Mouse (Mus musculus): ENCODE results near the gene Ociad1. TPM values are rescaled to one million over a fixed set of nuclear protein-coding genes. Genes with fewer than 3 reads are reported as not detected.

Gene Ociad1
- polyA plus RNA-seq, 1 experiment from 2014 or later, result 317 TPM

DNA sequence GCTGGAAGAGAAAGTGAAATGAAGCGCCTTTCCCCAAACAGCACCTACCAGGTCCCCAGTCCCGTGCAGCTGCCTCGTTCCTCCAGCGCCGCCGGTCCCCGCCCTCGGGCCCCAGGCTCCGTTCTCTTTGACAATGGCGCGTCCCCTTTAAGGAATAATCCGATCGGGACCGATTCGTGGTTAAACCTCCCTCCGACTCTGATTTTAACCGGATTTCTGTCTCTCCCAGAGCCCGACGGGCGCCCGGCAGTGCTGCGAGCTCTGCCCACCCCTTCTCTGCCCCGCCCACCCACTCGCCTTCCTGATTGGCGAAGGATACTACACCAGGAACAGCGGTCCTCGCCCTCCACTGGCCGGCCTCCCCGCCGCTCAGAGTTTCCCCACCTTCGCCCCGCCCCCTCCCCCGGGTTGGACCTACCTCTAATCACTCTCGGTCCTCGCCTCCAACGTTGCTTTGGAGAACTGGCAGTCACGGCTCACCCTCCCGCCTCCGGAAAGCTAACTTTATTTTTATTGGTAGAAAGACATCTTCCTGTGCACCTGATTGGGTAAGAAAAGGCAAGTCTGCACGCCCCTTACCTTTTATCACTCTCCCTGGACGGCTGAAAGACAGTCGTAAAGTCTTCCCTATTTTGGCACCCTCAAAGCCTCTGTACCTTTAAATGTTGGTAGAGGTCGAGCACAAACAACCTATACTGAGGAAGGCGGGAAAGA lies 36.1 kb upstream of the Ociad1 start, which contains the start of gene Fryl:
TSS of gene Fryl (minus strand) at position 268 of the 714 bp plus-strand sequence.
- Histone ChIP-seq H3K4me2 (ENCODE audit: low read depth, low read length) (peak within 1 kb of the TSS; percentile 96), H3K36me3 (ENCODE audit: control insufficient read depth, insufficient read depth) (no peaks in the 10 kb centered on the region), H3K27ac (ENCODE audit: low read length) (peak within 1 kb of the TSS; percentile 95), H3K4me3 (ENCODE audit: low read length) (peak within 1 kb of the TSS; percentile 92), H3K9ac (ENCODE audit: low read length) (peak within 1 kb of the TSS; percentile 96), H3K4me1 (ENCODE audit: control insufficient read depth, insufficient read depth, low read length) (peaks cover 29% of the 10 kb centered on the region), H3K9me3 (replicated peaks; ENCODE audit: control insufficient read depth, low read length) (no peaks in the 10 kb centered on the region), H3K27me3 (ENCODE audit: control insufficient read depth, insufficient read depth, low read length) (no peaks in the 10 kb centered on the region)
- ATAC-seq (replicated peaks; ENCODE audit: extremely low read depth, insufficient read depth, low FRiP score), result peak; percentile 97
- under 1% methylated on average over 44 of the region's 44 CpGs for WGBS

DNA sequence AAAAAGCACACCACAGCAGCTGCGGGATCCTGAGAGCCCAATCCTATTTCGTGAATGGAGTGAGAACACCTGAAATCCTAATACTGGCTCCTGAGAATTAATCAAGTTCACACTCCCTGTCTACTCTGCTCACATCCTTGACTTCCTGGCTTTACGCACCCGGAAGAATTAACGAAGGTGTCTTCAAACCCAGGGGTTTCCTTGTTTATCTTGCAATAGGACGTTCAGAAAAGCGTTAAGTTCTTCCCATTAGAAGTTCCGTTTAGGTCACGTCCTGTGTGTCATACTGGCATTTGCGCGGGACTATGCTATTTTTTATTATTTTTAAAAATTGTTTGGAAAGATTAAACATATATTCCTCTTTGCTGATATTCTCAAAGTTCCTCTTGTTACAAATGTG lies 35.5 kb upstream of the Ociad1 start:
- WGBS, result 2% methylated on average over 11 of the region's 11 CpGs
- Histone ChIP-seq H3K27me3 (ENCODE audit: control insufficient read depth, insufficient read depth, low read length) (no peaks in the 10 kb centered on the region), H3K36me3 (ENCODE audit: control insufficient read depth, insufficient read depth) (no peaks in the 10 kb centered on the region), H3K4me1 (ENCODE audit: control insufficient read depth, insufficient read depth, low read length) (peaks cover 26% of the 10 kb centered on the region), H3K4me3 (ENCODE audit: low read length) (peak overlapping the region; percentile 58), H3K9me3 (replicated peaks; ENCODE audit: control insufficient read depth, low read length) (no peaks in the 10 kb centered on the region), H3K9ac (ENCODE audit: low read length) (peak overlapping the region; percentile 74), H3K4me2 (ENCODE audit: low read depth, low read length) (peak overlapping the region; percentile 96), H3K27ac (ENCODE audit: low read length) (peak overlapping the region; percentile 85)
- no peak for ATAC-seq (replicated peaks; ENCODE audit: extremely low read depth, insufficient read depth, low FRiP score)

DNA sequence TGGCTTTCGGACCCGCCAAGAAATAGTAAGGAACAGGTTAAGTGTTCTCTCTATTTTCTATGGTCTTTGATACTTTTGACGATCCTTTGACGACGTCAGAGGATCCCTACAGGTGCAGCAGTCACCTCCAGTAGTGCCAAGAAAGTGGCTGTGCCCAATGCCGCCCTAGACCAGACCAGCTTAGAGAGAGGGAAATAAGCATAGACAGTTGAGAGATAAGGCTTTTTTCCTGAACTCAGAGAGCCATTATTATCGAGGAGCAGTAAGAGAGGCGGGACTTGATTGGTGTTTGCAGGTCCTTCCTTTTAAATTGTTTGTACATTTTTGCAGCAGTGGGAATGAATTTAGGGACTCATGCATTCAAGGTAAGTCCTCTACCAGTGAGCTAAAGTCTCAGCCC lies 34.9 kb upstream of the Ociad1 start:
- Histone ChIP-seq H3K9me3 (replicated peaks; ENCODE audit: control insufficient read depth, low read length) (no peaks in the 10 kb centered on the region), H3K4me2 (ENCODE audit: low read depth, low read length) (peak overlapping the region; percentile 96), H3K4me3 (ENCODE audit: low read length) (peak overlapping the region; percentile 58), H3K27ac (ENCODE audit: low read length) (no peak overlapping the region; the same call in 1 of the 2 replicates), H3K9ac (ENCODE audit: low read length) (peak overlapping the region; percentile 74), H3K36me3 (ENCODE audit: control insufficient read depth, insufficient read depth) (no peaks in the 10 kb centered on the region), H3K27me3 (ENCODE audit: control insufficient read depth, insufficient read depth, low read length) (no peaks in the 10 kb centered on the region), H3K4me1 (ENCODE audit: control insufficient read depth, insufficient read depth, low read length) (peaks cover 23% of the 10 kb centered on the region)
- WGBS, result 44% methylated on average over 8 of the region's 8 CpGs
- ATAC-seq (replicated peaks; ENCODE audit: extremely low read depth, insufficient read depth, low FRiP score), result no peak

DNA sequence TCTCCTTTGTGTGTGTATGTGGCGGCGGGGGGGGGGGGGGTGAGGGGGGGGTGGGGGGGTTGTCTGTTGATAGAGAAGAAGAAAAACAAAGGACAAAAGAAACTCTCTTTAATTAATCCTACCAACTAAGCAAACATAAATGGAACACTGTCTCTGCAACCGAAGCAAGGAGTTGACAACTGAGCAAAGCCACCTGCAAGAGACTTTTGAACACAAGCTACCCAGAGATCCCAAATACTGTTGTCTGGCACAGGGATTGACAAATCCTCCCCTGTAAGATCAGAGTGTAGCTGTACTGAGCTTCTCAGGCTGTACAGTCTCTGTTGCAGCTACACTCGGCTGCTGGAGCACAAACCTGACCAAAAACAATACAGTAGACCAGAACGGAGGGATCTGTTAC lies 28.5 kb upstream of the Ociad1 start:
- Histone ChIP-seq H3K9me3 (replicated peaks; ENCODE audit: control insufficient read depth, low read length) (0 out of 2 replicates have a peak, but pooled peaks cover 3% of the 10 kb centered on the region), H3K27me3 (ENCODE audit: control insufficient read depth, insufficient read depth, low read length) (no peaks in the 10 kb centered on the region), H3K4me1 (ENCODE audit: control insufficient read depth, insufficient read depth, low read length) (no peaks in the 10 kb centered on the region; the same call in 1 of the 2 replicates), H3K9ac (ENCODE audit: low read length) (no peak overlapping the region), H3K4me2 (ENCODE audit: low read depth, low read length) (no peak overlapping the region), H3K4me3 (ENCODE audit: low read length) (no peak overlapping the region), H3K27ac (ENCODE audit: low read length) (no peak overlapping the region), H3K36me3 (ENCODE audit: control insufficient read depth, insufficient read depth) (no peaks in the 10 kb centered on the region)
- no peak for ATAC-seq (replicated peaks; ENCODE audit: extremely low read depth, insufficient read depth, low FRiP score)
- WGBS, result 75% methylated on average over 3 of the region's 5 CpGs

DNA sequence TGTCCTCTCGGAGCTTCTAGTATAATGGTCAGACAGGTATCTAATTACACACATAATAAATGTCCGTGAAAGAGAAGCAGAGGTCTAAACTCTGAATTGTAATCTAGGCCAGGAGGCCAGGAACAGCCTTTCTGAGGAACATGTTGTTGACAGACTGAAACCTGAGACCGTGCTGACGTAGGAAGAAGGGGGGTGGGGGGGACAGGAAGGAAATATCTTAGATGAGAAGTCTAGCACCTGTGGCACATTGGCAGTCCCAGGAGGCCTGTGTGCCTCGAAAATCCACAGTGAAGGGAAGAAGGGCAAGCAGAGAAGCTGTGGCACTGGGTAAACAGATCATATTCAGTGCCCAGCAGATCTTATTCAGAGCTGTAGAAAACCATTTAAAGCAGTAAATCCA lies 27.1 kb upstream of the Ociad1 start:
- Histone ChIP-seq H3K9me3 (replicated peaks; ENCODE audit: control insufficient read depth, low read length) (0 out of 2 replicates have a peak, but pooled peaks cover 3% of the 10 kb centered on the region), H3K4me1 (ENCODE audit: control insufficient read depth, insufficient read depth, low read length) (peaks cover 4% of the 10 kb centered on the region), H3K27me3 (ENCODE audit: control insufficient read depth, insufficient read depth, low read length) (no peaks in the 10 kb centered on the region), H3K4me3 (ENCODE audit: low read length) (no peak overlapping the region), H3K27ac (ENCODE audit: low read length) (peak overlapping the region; percentile 55), H3K36me3 (ENCODE audit: control insufficient read depth, insufficient read depth) (no peaks in the 10 kb centered on the region), H3K9ac (ENCODE audit: low read length) (no peak overlapping the region), H3K4me2 (ENCODE audit: low read depth, low read length) (no peak overlapping the region)
- 0 out of 2 replicates have a peak, but pooled peaks have one; percentile 35 for ATAC-seq (replicated peaks; ENCODE audit: extremely low read depth, insufficient read depth, low FRiP score)
- 25% methylated on average over 5 of the region's 5 CpGs for WGBS

DNA sequence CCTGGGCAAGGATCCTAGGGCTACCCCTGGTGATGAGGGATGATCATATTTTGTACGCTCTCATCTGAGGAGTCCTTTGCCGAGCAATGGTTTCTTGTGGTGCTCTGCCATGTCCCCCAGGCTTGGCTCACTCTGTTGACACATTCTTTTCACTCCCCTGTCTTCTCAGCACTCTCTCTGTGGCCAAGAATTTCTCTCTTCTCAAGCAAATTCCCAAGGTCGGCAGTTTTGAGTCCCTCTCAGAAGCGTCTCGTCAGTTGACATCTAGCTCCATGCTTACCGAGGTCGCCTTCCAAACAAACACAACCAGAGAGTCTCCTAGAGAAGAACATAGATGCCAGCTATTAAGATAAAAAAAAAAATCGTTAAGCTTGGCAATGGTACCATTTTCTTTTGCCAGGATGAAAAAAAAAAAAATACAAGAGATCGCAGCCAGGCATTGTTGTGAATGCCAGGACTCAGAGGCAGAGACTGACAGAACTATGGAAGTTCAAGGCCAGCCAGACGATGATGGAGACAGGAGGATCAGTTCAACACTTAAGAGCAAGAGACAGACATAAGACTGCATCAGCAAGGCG lies 23.9 kb upstream of the Ociad1 start:
- no peak overlapping the region for H3K27ac ChIP-seq (ENCODE audit: low read length)
- 58% methylated on average over 11 of the region's 11 CpGs for WGBS
- ATAC-seq (replicated peaks; ENCODE audit: extremely low read depth, insufficient read depth, low FRiP score), result no peak
- no peaks in the 10 kb centered on the region for H3K27me3 ChIP-seq (ENCODE audit: control insufficient read depth, insufficient read depth, low read length)
- H3K4me3 ChIP-seq (ENCODE audit: low read length), result no peak overlapping the region
- peaks cover 22% of the 10 kb centered on the region for H3K4me1 ChIP-seq (ENCODE audit: control insufficient read depth, insufficient read depth, low read length)
- H3K36me3 ChIP-seq (ENCODE audit: control insufficient read depth, insufficient read depth), result no peaks in the 10 kb centered on the region
- no peak overlapping the region for H3K9ac ChIP-seq (ENCODE audit: low read length)
- H3K9me3 ChIP-seq (replicated peaks; ENCODE audit: control insufficient read depth, low read length), result 0 out of 2 replicates have a peak, but pooled peaks cover 3% of the 10 kb centered on the region
- no peak overlapping the region for H3K4me2 ChIP-seq (ENCODE audit: low read depth, low read length)

DNA sequence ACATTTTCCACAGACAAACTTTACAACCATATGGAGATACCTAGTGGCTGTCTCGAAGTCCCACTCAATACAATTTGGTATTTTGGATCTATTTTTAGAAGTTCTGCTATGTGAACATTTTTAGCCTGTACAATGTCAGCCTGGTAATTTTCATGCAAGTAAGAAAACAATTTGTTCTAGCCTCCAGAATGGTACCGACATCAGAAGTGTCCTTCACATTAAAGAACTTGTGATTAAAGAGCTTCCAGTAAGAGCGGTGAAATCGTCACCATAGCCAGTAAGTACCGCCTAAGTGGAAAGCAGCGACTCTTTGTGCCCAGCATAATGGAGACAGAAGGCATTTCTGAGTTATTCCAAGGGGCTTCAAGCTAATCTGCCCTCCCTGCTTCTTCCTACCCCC lies 22.0 kb upstream of the Ociad1 start:
- no peaks in the 10 kb centered on the region for H3K27me3 ChIP-seq (ENCODE audit: control insufficient read depth, insufficient read depth, low read length)
- H3K4me3 ChIP-seq (ENCODE audit: low read length), result no peak overlapping the region
- H3K36me3 ChIP-seq (ENCODE audit: control insufficient read depth, insufficient read depth), result no peaks in the 10 kb centered on the region
- ATAC-seq (replicated peaks; ENCODE audit: extremely low read depth, insufficient read depth, low FRiP score), result no peak
- peak overlapping the region; percentile 26; the same call in 1 of the 2 replicates for H3K4me2 ChIP-seq (ENCODE audit: low read depth, low read length)
- peaks cover 22% of the 10 kb centered on the region for H3K4me1 ChIP-seq (ENCODE audit: control insufficient read depth, insufficient read depth, low read length)
- H3K27ac ChIP-seq (ENCODE audit: low read length), result peak overlapping the region; percentile 72
- WGBS, result 33% methylated on average over 6 of the region's 6 CpGs
- no peak overlapping the region for H3K9ac ChIP-seq (ENCODE audit: low read length)
- 0 out of 2 replicates have a peak, but pooled peaks cover 3% of the 10 kb centered on the region for H3K9me3 ChIP-seq (replicated peaks; ENCODE audit: control insufficient read depth, low read length)

DNA sequence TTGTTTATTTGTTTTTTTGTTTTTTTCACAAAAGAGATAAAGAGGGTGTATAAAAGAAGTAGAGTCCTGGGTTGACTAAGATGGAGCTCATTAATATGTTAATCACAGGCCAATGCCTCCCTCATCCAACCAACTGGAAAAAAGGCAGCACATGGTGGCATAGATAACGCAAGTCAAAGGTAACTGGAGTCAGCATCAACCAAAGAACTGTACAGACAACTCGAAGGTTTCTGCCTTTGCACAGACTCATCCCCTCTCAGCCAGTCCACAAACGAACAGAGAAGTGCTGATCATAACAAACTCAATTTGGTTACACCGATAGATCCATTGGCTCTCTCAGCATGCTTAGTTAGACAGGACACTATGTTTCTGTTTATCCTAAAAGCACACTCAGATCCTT lies 19.4 kb upstream of the Ociad1 start:
- no peaks in the 10 kb centered on the region for H3K9me3 ChIP-seq (replicated peaks; ENCODE audit: control insufficient read depth, low read length)
- peak overlapping the region; percentile 15; the same call in 1 of the 2 replicates for H3K27ac ChIP-seq (ENCODE audit: low read length)
- 84% methylated on average over 4 of the region's 4 CpGs for WGBS
- no peak overlapping the region for H3K4me3 ChIP-seq (ENCODE audit: low read length)
- H3K4me2 ChIP-seq (ENCODE audit: low read depth, low read length), result 0 out of 2 replicates have a peak overlapping the region, but pooled peaks have one; percentile 11
- no peak for ATAC-seq (replicated peaks; ENCODE audit: extremely low read depth, insufficient read depth, low FRiP score)
- H3K9ac ChIP-seq (ENCODE audit: low read length), result no peak overlapping the region
- no peaks in the 10 kb centered on the region for H3K36me3 ChIP-seq (ENCODE audit: control insufficient read depth, insufficient read depth)
- peaks cover 22% of the 10 kb centered on the region for H3K4me1 ChIP-seq (ENCODE audit: control insufficient read depth, insufficient read depth, low read length)
- H3K27me3 ChIP-seq (ENCODE audit: control insufficient read depth, insufficient read depth, low read length), result no peaks in the 10 kb centered on the region

DNA sequence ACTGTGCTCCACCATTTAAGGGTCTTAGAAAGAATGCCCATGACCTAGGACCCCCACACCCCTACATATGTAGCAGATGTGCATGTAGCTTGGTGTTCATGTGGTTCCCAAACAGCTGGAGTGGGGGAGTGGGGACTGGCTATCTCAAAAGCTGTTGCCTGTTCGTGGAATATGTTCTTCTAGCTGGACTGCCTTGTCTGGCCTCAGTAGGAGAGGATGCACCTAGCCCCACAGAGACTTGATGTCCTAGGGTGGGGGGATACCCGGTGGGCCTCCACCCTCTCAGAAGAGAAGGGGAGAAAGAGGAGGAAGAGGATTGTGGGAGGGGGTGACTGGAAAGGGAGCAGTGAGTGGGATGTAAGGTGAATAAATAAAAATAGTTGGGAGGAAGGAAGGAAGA lies 17.6 kb upstream of the Ociad1 start:
- Histone ChIP-seq H3K36me3 (ENCODE audit: control insufficient read depth, insufficient read depth) (no peaks in the 10 kb centered on the region), H3K4me3 (ENCODE audit: low read length) (no peak overlapping the region), H3K4me2 (ENCODE audit: low read depth, low read length) (no peak overlapping the region), H3K9ac (ENCODE audit: low read length) (no peak overlapping the region), H3K27ac (ENCODE audit: low read length) (no peak overlapping the region), H3K27me3 (ENCODE audit: control insufficient read depth, insufficient read depth, low read length) (no peaks in the 10 kb centered on the region), H3K4me1 (ENCODE audit: control insufficient read depth, insufficient read depth, low read length) (peaks cover 23% of the 10 kb centered on the region), H3K9me3 (replicated peaks; ENCODE audit: control insufficient read depth, low read length) (no peaks in the 10 kb centered on the region)
- 82% methylated on average over 2 of the region's 2 CpGs for WGBS
- ATAC-seq (replicated peaks; ENCODE audit: extremely low read depth, insufficient read depth, low FRiP score), result no peak
